Mouse (Mus musculus) neural tube, embryonic 11.5 days (tissue): ENCODE data around the gene Ggt6. TPM values are rescaled to one million over a fixed set of nuclear protein-coding genes. Genes with fewer than 3 reads are reported as not detected.

Experiments used
- ATAC-seq: fragments of 200-750 bp; cut with Nextera tagmentation; 2 replicates; pipeline ENCODE4 v1.8.0; 2017; ENCODE audit warnings: moderate number of reproducible peaks, mild to moderate bottlenecking, moderate TSS enrichment, moderate library complexity; ENCODE audit not compliant: insufficient read depth, low FRiP score, low TSS enrichment
- DNase-seq: peaks from one replicate; pipeline ENCODE4 v3.0.0-alpha.2; 2015; ENCODE audit warnings: low spot score
- H3K27ac ChIP-seq: fragments of 300-500 bp; sonication (generic); 2 replicates; pipeline ENCODE4 v1.5.1; 2014; ENCODE audit warnings: low read depth, mild to moderate bottlenecking, low read length
- H3K27me3 ChIP-seq: fragments of 300-500 bp; sonication (generic); 2 replicates; pipeline ENCODE4 v1.6.1; 2014; ENCODE audit warnings: mild to moderate bottlenecking, low read length, mixed read lengths; ENCODE audit not compliant: control insufficient read depth, insufficient read depth
- H3K36me3 ChIP-seq: fragments of 300-500 bp; sonication (generic); 2 replicates; pipeline ENCODE4 v1.6.1; 2014; ENCODE audit warnings: mild to moderate bottlenecking, low read length, moderate library complexity, mixed read lengths; ENCODE audit not compliant: control insufficient read depth, insufficient read depth
- H3K4me1 ChIP-seq: fragments of 300-500 bp; sonication (generic); 2 replicates; pipeline ENCODE4 v1.6.1; 2014; ENCODE audit warnings: low read length, mixed read lengths; ENCODE audit not compliant: control insufficient read depth, insufficient read depth
- H3K4me2 ChIP-seq: fragments of 300-500 bp; sonication (generic); 2 replicates; pipeline ENCODE4 v1.6.1; 2014; ENCODE audit warnings: low read depth, mild to moderate bottlenecking, moderate library complexity
- H3K4me3 ChIP-seq: fragments of 300-500 bp; sonication (generic); 2 replicates; pipeline ENCODE4 v1.5.1; 2014; ENCODE audit warnings: low read depth, low read length
- H3K9ac ChIP-seq: fragments of 300-500 bp; sonication (generic); 2 replicates; pipeline ENCODE4 v1.6.1; 2014; ENCODE audit warnings: mild to moderate bottlenecking, low read length
- H3K9me3 ChIP-seq: fragments of 300-500 bp; sonication (generic); 2 replicates; pipeline ENCODE4 v1.6.1; 2016; ENCODE audit warnings: low read length; ENCODE audit not compliant: control insufficient read depth
- WGBS: fragments of 180-500 bp; shearing (Covaris S2); extraction: QIAGEN DNeasy Blood & Tissue Kit; methylation state at CpG from one replicate; pipeline ENCODE4 v1.1.7; 2014; 5-methylcytosine and 5-hydroxymethylcytosine counted together
- polyA plus RNA-seq: library from polyadenylated mRNA; unstranded; fragments of >200 nt; fragmentation: Nextera tagmentation; extraction: Ambion mirVana; gene quantifications from 2 replicates; pipeline ENCODE4 v1.2.1, GENCODE M21; 2014

Ggt6 gene
- polyA plus RNA-seq, 1 experiment from 2014 or later: not detected

GRCm38 (mm10) chr11:72397072-72397471, 38.3 kb upstream of the Ggt6 start:
- Histone ChIP-seq H3K4me1 (no peaks in the 10 kb centered on the region; the same call in 1 of the 2 replicates), H3K36me3 (no peaks in the 10 kb centered on the region), H3K4me2 (no peak overlapping the region), H3K27me3 (no peaks in the 10 kb centered on the region), H3K27ac (no peak overlapping the region), H3K9ac (no peak overlapping the region), H3K9me3 (no peaks in the 10 kb centered on the region), H3K4me3 (no peak overlapping the region)
- WGBS: 92% methylated on average over 10 of the region's 10 CpGs
- ATAC-seq (no peak), DNase-seq (no peak)

DNA sequence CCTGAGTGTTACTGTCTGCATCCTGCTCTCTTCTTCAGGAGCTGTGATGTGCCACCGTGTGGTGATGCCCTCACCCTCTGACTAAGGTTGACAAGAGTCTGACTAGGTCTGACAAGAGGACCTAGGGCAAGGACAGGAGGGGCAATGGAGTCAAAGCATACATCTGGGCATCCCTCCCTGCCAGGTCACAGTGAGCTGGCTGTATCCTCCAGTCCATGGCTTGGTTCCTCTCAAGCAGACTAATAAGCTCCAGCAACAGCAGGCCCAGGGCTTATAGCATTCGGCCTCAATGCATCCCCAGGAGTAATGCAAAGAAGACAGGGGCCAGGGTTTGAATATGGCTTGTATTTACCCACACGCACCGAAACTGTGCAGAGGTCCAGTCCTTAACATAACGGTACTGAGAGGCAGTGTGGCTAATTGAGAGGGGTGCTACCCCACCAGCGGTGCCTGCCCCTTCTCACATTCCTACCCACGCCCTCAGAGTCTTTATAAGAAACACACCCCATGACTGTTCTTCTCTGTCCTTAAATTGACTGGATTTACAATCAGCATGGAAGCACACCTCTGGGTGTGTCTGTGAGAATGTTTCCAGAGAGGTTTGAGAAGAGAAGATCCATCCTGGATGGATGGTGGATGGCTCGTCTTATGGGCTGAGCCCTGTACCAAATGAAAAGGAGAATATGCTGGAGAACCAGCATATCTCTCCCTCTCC, 37.4 kb upstream of the Ggt6 start:
- H3K4me2 ChIP-seq: no peak overlapping the region
- DNase-seq (no peak), ATAC-seq (no peak)
- no peaks in the 10 kb centered on the region for H3K27me3 ChIP-seq
- H3K36me3 ChIP-seq: no peaks in the 10 kb centered on the region
- H3K4me1 ChIP-seq: no peaks in the 10 kb centered on the region; the same call in 1 of the 2 replicates
- no peak overlapping the region for H3K4me3 ChIP-seq
- H3K27ac ChIP-seq: no peak overlapping the region
- no peaks in the 10 kb centered on the region for H3K9me3 ChIP-seq
- 87% methylated on average over 8 of the region's 8 CpGs for WGBS
- H3K9ac ChIP-seq: no peak overlapping the region

DNA sequence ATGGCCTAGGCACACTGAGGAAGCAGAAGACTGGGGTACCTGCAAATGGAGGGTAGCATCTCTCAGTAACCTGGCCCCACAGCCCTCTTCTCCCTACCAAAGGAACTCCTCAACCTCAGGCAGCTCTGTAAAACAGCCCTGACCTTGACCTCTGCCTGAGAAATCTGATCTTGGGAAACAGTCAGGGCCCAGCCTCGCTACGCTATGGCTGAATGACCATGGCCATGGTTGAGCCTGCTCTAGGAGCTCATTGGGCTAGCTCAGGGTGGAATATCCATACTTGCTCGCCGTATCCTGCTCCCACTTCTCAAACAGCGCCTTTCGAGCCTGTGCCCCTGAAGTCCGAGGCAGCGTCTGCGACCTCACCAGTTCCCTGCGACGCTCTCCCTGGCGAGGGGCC, 34.3 kb upstream of the Ggt6 start:
- H3K27me3 ChIP-seq: no peaks in the 10 kb centered on the region
- no peak overlapping the region for H3K4me3 ChIP-seq
- ATAC-seq (no peak), DNase-seq (no peak)
- no peaks in the 10 kb centered on the region; the same call in 1 of the 2 replicates for H3K4me1 ChIP-seq
- H3K36me3 ChIP-seq: no peaks in the 10 kb centered on the region
- WGBS: 88% methylated on average over 12 of the region's 12 CpGs
- no peak overlapping the region for H3K27ac ChIP-seq
- no peaks in the 10 kb centered on the region for H3K9me3 ChIP-seq
- no peak overlapping the region for H3K4me2 ChIP-seq
- no peak overlapping the region for H3K9ac ChIP-seq

DNA sequence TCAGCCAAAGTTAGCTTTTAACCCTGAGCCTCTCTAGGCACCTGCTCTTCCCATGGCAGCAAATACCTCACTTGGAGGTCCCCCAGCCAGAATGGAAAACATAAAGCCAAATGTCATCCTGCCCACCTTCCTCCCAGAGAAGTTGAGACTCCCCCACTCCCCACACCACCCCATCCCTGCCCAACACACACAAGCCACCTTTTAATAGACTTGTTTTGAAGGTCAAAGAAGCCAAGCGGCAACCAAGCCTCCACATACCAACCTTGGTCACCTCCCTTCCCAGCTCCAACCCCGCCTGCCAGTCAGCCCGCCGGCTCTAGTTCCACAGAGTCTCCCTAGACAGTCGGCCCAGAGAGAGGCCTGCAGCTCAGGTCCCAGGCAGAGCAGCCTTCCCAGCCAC, 33.3 kb upstream of the Ggt6 start:
- no peaks in the 10 kb centered on the region for H3K27me3 ChIP-seq
- no peak overlapping the region for H3K27ac ChIP-seq
- 76% methylated on average over 5 of the region's 5 CpGs for WGBS
- H3K9me3 ChIP-seq: no peaks in the 10 kb centered on the region
- peaks cover 3% of the 10 kb centered on the region for H3K4me1 ChIP-seq
- ATAC-seq (no peak), DNase-seq (no peak)
- no peak overlapping the region for H3K4me2 ChIP-seq
- H3K36me3 ChIP-seq: no peaks in the 10 kb centered on the region
- no peak overlapping the region for H3K4me3 ChIP-seq
- no peak overlapping the region for H3K9ac ChIP-seq

GRCm38 (mm10) chr11:72402969-72403368, 32.4 kb upstream of the Ggt6 start:
- peaks cover 6% of the 10 kb centered on the region for H3K4me1 ChIP-seq
- no peak overlapping the region for H3K27ac ChIP-seq

DNA sequence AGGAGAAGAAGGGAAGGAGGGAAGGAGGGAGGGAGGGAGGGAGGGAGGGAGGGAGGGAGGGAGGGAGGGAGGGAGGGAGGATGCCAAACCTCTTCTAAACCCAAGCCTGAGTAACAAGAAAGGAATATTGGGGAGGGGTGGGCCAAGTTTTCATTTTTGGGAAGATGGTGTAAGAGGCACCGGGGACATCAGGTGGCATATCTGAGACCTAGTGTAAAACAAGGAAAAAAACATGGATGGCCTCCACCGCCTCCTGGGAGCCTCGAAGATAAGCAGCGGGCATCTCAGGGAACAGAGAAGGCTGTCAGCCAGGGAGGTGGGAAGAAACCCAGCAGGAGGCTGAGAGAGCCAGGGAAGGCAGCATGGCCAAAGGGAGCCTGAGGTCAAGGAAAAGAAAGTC, 29.8 kb upstream of the Ggt6 start:
- Histone ChIP-seq H3K4me3 (no peak overlapping the region), H3K4me1 (peaks cover 10% of the 10 kb centered on the region), H3K36me3 (no peaks in the 10 kb centered on the region), H3K27ac (no peak overlapping the region), H3K27me3 (0 out of 2 replicates have a peak, but pooled peaks cover 2% of the 10 kb centered on the region), H3K9ac (no peak overlapping the region), H3K4me2 (no peak overlapping the region), H3K9me3 (no peaks in the 10 kb centered on the region)
- DNase-seq (no peak), ATAC-seq (no peak)
- 72% methylated on average over 4 of the region's 4 CpGs for WGBS

More at GRCm38 (mm10) chr11:72402969-72403368, 32.4 kb upstream of the Ggt6 start:
- H3K9me3 ChIP-seq: no peaks in the 10 kb centered on the region
- no peaks in the 10 kb centered on the region for H3K36me3 ChIP-seq
- H3K4me2 ChIP-seq: no peak overlapping the region
- no peaks in the 10 kb centered on the region for H3K27me3 ChIP-seq
- no peak overlapping the region for H3K9ac ChIP-seq
- 94% methylated on average over 12 of the region's 12 CpGs for WGBS
- no peak for ATAC-seq
- H3K4me3 ChIP-seq: no peak overlapping the region
- DNase-seq: no peak

DNA sequence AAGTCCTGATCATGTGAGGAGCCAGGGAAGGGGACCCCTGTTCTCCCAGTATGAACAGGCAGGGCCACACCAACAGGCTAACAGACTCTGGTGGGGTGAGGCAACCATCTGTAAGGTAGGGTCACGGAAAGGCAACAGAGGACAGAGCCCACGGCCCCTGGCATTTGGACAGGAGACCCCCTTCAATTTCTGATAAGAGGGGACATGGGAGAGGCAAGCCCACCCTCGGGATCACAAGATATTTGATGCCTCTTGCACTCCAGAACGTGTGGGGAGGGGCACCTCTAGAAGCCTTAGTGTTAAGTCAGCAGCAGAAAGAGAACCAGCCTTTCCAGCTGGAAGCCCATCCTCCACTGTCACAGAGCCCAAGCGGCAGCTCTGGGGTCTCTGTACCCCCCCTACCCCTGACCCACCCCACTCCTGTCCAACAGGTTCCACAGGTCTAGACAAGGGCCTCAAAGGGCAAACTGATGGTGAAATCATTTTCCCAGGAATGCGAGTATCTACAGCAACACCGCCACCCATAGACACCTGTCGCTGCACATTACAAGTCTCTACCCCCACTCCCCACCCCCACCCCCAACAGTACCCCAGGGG, 29.1 kb upstream of the Ggt6 start:
- Histone ChIP-seq H3K4me2 (no peak overlapping the region), H3K9me3 (no peaks in the 10 kb centered on the region), H3K9ac (no peak overlapping the region), H3K4me3 (no peak overlapping the region), H3K4me1 (peaks cover 11% of the 10 kb centered on the region), H3K36me3 (no peaks in the 10 kb centered on the region), H3K27ac (no peak overlapping the region), H3K27me3 (0 out of 2 replicates have a peak, but pooled peaks cover 2% of the 10 kb centered on the region)
- ATAC-seq (no peak), DNase-seq (no peak)
- 55% methylated on average over 8 of the region's 8 CpGs for WGBS

GRCm38 (mm10) chr11:72407081-72407480, 28.2 kb upstream of the Ggt6 start:
- H3K4me3 ChIP-seq: no peak overlapping the region
- 12% methylated on average over 3 of the region's 3 CpGs for WGBS
- H3K27ac ChIP-seq: no peak overlapping the region
- no peak for ATAC-seq
- peaks cover 11% of the 10 kb centered on the region for H3K4me1 ChIP-seq
- no peaks in the 10 kb centered on the region for H3K9me3 ChIP-seq
- no peak overlapping the region for H3K9ac ChIP-seq
- H3K4me2 ChIP-seq: no peak overlapping the region
- H3K36me3 ChIP-seq: no peaks in the 10 kb centered on the region
- DNase-seq: no peak
- 0 out of 2 replicates have a peak, but pooled peaks cover 2% of the 10 kb centered on the region for H3K27me3 ChIP-seq

DNA sequence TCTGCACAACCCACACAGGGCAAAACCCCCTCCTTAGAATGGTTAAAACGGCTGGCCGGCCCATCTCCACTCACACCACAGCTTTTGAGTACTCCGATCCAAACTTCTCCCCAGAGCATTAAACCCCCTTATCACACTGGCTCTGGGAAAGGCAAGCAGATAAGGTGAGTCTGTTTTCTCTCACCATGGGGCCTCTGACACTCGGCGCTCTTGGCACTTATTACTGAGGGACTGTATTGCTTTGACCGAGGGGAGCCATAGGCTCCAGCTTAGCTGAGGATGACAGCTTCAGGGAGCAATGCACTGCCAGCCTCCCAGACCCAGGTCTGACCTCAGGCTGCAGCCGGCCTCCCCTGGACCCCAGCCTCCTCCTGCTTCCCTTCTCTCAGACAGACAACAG, 27.8 kb upstream of the Ggt6 start:
- ATAC-seq (no peak), DNase-seq (peak; percentile 4)
- no peak overlapping the region for H3K4me3 ChIP-seq
- 0 out of 2 replicates have a peak, but pooled peaks cover 2% of the 10 kb centered on the region for H3K27me3 ChIP-seq
- H3K9me3 ChIP-seq: no peaks in the 10 kb centered on the region
- H3K27ac ChIP-seq: no peak overlapping the region
- H3K9ac ChIP-seq: no peak overlapping the region
- no peaks in the 10 kb centered on the region for H3K36me3 ChIP-seq
- H3K4me1 ChIP-seq: peaks cover 11% of the 10 kb centered on the region
- 13% methylated on average over 7 of the region's 7 CpGs for WGBS
- 0 out of 2 replicates have a peak overlapping the region, but pooled peaks have one; percentile 7 for H3K4me2 ChIP-seq
